Mouse (Mus musculus) T-cell, adult 2 months (primary cell): Measurements from ENCODE around the gene Olfr112.
"Not testable (repeated sequence)": the region's sequence is repeated elsewhere in the genome, so short reads cannot be mapped to it uniquely, and the experiment has no call there.

Experiments used
- DNase-seq: peaks from one replicate; pipeline ENCODE4 v3.0.0; 2022; ENCODE audit warnings: low spot score

Gene Olfr112

GRCm38 (mm10) chr17:37569351-37569750 is at the start of gene Olfr112:
Gene Olfr112 (minus strand): TSS chr17:37569451.
- DNase-seq, result no peak

GRCm38 (mm10) chr17:37592643-37593042 is 23.4 kb upstream of the Olfr112 start, which contains the start of gene Olfr114:
Gene Olfr114 (minus strand): TSS chr17:37592743.
- DNase-seq, result no peak

- no peak for DNase-seq
These were observed 8.3 kb upstream of the Olfr112 start, which contains the start of gene Olfr113 for GRCm38 (mm10) chr17:37577563-37577962. Gene Olfr113 (minus strand): TSS chr17:37577663.

- no peak for DNase-seq
These were observed 10.2 kb downstream of the Olfr112 start for GRCm38 (mm10) chr17:37558913-37559615.

- no peak for DNase-seq
These were observed 25.3 kb downstream of the Olfr112 start for GRCm38 (mm10) chr17:37543800-37544435.

GRCm38 (mm10) chr17:37541454-37542119 is 27.7 kb downstream of the Olfr112 start:
- no peak for DNase-seq

- DNase-seq, result not testable (repeated sequence)
These were observed 30.8 kb downstream of the Olfr112 start for GRCm38 (mm10) chr17:37538416-37538815.

GRCm38 (mm10) chr17:37535173-37535572 is 34.1 kb downstream of the Olfr112 start:
- DNase-seq, result no peak

GRCm38 (mm10) chr17:37525427-37525826 is 43.8 kb downstream of the Olfr112 start:
- not testable (repeated sequence) for DNase-seq

GRCm38 (mm10) chr17:37524612-37525011 is 44.6 kb downstream of the Olfr112 start:
- not testable (repeated sequence) for DNase-seq
